7 mouse cellular contexts compared by ENCODE assay signal in genomic region chr3:96938738-96939137, GRCm38 (mm10). TPM values are rescaled to one million over a fixed set of nuclear protein-coding genes. Genes with fewer than 3 reads are reported as not detected.
DNase-seq lines count a peak whose midpoint lies in the region; ATAC-seq lines count a peak whose summit lies in the region.

No protein-coding gene starts in this region.

- no peaks in the 10 kb centered on the region; the same call in 1 of the 2 replicates for H3K9me3 ChIP-seq in midbrain, embryonic 16.5 days (replicated peaks; ENCODE audit: control insufficient read depth, low read length, poor library complexity, severe bottlenecking)

- H3K4me1 ChIP-seq in midbrain, embryonic 16.5 days (ENCODE audit: control insufficient read depth, insufficient read depth, low read length): peaks cover 17% of the 10 kb centered on the region

- WGBS in midbrain, embryonic 16.5 days: 6% methylated on average over 11 of the region's 11 CpGs

- no peaks in the 10 kb centered on the region for H3K27me3 ChIP-seq in midbrain, embryonic 16.5 days (ENCODE audit: control insufficient read depth, insufficient read depth, low read depth, low read length)

- no peak overlapping the region for H3K9ac ChIP-seq in midbrain, embryonic 16.5 days (ENCODE audit: low read depth, low read length)

- peak overlapping the region; percentile 48 for H3K4me2 ChIP-seq in midbrain, embryonic 16.5 days (ENCODE audit: low read length)

- intact Hi-C loops in left cerebral cortex, postnatal 4 days (cut with DNase I): loop anchor here (2.0 to 10.0 kb wide), 4 partner anchors 136 to 649 kb away; no protein-coding TSS in a partner anchor

- H3K4me3 ChIP-seq in midbrain, embryonic 16.5 days (ENCODE audit: low read depth, low read length): peak overlapping the region; percentile 22; the same call in 1 of the 2 replicates

- ATAC-seq in midbrain, embryonic 16.5 days: peak; percentile 87

- peak; percentile 83 for DNase-seq in adrenal gland, adult 2 months
- DNase-seq in embryo, embryonic 11.5 days (ENCODE audit: low read depth, low spot score): peak; percentile 85
- DNase-seq in heart, adult 11 months: peak; percentile 97
- DNase-seq in kidney, adult 11 months: peak; percentile 59
- peak; percentile 93 for DNase-seq in left cerebral cortex, postnatal 4 days
- DNase-seq in spleen, postnatal 10 days (ENCODE audit: low spot score in 2 of 2): peak; percentile 35 to 83

- H3K27ac ChIP-seq in midbrain, embryonic 16.5 days (ENCODE audit: low read length): no peak overlapping the region

- no peaks in the 10 kb centered on the region for H3K36me3 ChIP-seq in midbrain, embryonic 16.5 days (ENCODE audit: control insufficient read depth, insufficient read depth, low read length)

RNA-seq across cellular contexts. Expression of gene Gja8, which starts 12.9 kb away (rescaled TPM):
- not detected for total RNA-seq in adrenal gland, adult 2 months (2021)
- not detected in 2 replicates for polyA plus RNA-seq in adrenal gland, adult 2 months (2012; rRNA removed)
- not detected for total RNA-seq in left cerebral cortex, postnatal 4 days (2021)
- polyA plus RNA-seq in midbrain, embryonic 16.5 days (2015; fragmentation: Nextera tagmentation; extraction: Ambion mirVana): 0.04 TPM in 1 of 2 replicates, not detected in the other

RNA-seq across cellular contexts. Expression of gene Gpr89, which starts 33.6 kb away (rescaled TPM):
- 10 to 100 TPM; 27.9 to 34.4 TPM for total RNA-seq in adrenal gland, adult 2 months (2021)
- polyA plus RNA-seq in adrenal gland, adult 2 months (2012; rRNA removed): 8.6 and 10.7 TPM in 2 replicates
- total RNA-seq in left cerebral cortex, postnatal 4 days (2021): 10 to 100 TPM; 36.0 to 42.8 TPM
- 36.3 and 41.2 TPM in 2 replicates for polyA plus RNA-seq in midbrain, embryonic 16.5 days (2015; fragmentation: Nextera tagmentation; extraction: Ambion mirVana)

RNA-seq across cellular contexts. Expression of gene Gja5, which starts 34.2 kb away (rescaled TPM):
- total RNA-seq in adrenal gland, adult 2 months (2021): 1 to 10 TPM; 1.7 to 2.1 TPM
- 1.4 and 1.6 TPM in 2 replicates for polyA plus RNA-seq in adrenal gland, adult 2 months (2012; rRNA removed)
- total RNA-seq in left cerebral cortex, postnatal 4 days (2021): 1 to 10 TPM; 1.4 to 1.7 TPM
- polyA plus RNA-seq in midbrain, embryonic 16.5 days (2015; fragmentation: Nextera tagmentation; extraction: Ambion mirVana): 2.0 and 2.4 TPM in 2 replicates
